Mouse (Mus musculus): ENCODE measurements around the gene Plekhg2. TPM values are rescaled to one million over a fixed set of nuclear protein-coding genes. Genes with fewer than 3 reads are reported as not detected.
A peak's percentile ranks its signal among the peaks of the same experiment; 100 is the strongest.

Plekhg2 gene
- total RNA-seq, 2 experiments from 2014 or later: 4.8 to 5.1 TPM

DNA sequence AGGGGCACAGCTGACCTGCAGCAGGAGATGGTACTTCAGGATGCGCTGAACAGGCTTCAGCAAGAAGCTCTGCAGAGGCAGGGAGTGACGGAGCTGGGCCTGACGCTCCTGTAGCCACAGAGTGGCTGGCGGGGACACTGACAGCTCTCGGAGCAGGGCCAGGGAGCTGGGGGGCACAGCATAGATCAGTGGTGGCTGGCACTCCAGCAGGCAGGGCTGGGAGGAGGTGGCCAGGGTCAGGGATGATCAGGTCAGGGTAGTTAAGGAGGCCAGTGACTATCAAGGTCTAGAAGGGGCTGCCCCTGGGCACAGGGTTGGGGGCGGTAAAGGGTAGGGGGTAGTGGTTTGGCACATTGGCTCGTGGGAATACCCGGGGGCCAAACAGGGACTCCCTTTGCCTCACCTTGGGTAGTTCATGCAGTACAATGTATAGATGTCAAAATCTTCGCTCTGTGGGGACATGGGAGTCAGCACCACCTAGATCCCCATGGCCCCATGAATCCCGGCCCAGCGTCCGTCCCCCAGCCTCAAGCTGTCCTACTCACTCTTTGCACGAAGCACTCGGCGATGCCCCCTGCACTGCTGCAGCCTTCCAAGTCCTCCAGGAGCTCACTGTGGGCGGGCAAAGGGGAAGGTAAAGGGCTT, 4.0 kb downstream of the Plekhg2 start:
- no peak for DNase-seq (ENCODE audit: low spot score in 2 of 2)

DNA sequence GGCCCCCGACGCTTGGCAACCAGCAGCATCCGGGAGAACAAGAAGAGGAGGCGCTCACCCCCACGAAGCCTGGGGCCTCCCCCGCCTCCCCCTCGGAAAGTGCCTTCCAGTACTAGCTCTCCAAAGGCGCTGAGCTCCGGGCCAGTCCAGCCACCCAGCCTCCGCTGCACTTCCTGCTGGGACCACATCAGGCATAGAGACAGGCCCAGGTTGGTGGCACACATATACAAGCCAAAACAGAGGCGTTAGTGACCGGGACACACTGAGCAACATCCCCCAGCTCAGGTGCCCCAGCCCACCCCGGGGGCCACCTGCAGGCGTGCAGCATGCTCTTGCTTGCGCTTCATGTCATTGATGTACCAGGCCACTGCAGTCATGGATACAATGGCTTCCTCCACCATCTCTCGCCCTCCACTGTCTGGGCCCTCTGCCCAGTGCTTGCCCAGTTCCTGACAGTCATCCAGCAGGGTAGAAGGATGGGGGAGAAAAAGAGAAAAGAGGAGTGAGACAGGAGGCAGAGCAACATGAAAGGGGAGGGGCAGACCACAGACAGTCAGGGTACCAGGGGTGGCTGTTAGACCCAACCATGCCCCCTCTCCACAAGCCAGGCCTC, 4.6 kb downstream of the Plekhg2 start:
- DNase-seq (ENCODE audit: low spot score in 2 of 2): no peak

DNA sequence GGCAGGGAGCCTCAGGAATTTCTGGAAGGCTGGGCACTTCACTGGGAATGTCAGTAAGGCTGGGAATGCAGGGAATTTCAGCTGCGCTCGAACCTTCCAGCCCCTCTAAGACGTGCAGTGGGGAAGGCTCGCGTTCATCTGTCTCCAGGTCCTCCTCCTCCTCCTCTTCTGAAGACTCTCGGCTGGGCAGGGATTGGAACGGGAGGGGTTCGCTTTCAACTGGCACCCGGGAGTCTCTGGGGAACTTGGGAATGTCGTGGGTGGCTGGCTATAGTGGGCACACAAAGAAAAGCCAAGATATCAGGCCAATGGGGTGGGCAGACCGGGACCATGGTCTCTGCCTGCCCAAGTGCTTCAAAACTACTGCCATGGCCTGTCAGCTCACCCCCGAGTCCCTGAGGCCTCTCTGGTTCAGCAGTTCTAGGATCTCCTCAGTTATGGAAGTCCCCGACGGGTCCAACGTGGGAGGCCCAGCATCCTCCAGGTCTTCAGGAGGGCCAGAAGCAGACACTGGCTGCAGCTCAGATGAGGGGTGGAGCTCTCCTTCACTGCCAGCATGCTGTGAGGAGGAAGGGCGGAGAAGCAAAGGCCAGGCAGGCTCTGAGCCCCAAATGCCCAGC, 9.8 kb downstream of the Plekhg2 start:
- no peak for DNase-seq (ENCODE audit: low spot score in 2 of 2)

DNA sequence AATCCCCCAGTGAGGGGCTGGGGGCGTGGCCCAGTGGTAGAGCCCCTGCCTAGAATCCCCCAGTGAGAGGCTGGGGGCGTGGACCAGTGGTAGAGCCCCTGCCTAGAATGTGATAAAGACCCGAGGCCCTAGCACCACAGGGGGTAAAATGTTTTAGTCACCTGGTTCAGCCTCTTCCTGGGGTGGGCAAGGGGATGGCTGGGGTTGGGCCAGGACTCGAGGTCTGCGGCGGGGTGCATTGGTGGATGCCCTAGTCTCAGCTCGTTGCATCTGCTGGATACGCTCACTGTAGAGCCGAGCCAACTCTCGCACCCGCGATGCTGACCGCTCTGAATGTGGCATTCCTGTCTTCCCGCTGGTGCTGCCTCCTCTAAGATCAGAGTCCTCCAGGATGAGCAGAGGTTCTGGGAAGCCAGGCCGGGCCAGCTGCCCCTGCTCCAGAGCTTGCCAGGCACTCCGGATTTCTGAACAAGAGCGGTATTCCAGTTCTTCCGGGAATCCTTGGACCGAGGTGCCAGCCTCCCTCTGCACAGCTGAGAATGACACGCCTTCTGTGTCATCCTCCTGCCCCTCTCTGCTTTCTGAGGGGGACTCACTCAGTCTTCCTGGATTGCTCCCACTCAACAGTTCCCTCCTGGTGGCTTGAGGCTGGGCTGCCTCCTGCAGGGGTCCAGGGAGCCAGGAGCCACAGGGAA, 10.6 kb downstream of the Plekhg2 start:
- no peak for DNase-seq (ENCODE audit: low spot score in 2 of 2)

DNA sequence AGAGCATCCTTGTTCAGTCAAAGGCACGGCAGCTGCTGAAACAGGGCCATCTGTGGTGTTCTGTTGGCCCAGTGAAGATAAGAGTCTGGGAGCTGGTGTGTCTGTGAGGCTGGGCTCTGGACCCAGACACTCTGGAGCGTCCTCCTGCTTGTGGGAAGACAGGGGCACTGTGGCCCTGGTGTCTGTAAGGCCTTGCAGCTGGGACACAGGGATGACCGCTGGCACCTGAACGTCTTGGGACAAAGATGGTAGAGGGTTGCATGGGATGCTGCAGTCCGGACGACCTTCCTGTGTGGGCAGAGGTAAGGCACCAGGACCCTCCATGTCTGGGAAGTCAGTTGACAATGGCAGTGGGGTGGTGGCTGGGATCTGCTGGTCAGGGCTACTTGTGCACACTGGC, 12.1 kb downstream of the Plekhg2 start:
- no peak for DNase-seq (ENCODE audit: low spot score in 2 of 2)

DNA sequence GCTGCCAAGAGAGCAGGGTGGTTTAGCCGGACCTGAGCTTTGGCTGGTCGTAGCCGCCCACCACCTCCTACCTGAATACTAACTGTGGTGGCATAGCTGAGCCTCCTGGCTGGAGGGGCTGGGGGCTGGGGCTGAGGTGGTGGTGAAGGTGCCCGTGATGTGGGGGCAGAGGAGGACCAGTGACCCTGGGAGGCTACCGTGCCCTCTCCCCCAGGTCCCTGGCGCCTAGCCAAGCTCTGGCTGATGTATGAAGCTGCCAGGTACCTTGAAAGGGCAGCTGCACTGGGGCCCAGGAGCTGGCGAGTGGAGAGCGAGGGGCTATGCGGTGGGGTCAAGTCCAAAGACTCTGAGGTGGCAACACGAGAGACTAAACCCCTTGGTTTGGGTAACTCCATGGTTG, 12.5 kb downstream of the Plekhg2 start:
- DNase-seq (ENCODE audit: low spot score in 2 of 2): no peak

DNA sequence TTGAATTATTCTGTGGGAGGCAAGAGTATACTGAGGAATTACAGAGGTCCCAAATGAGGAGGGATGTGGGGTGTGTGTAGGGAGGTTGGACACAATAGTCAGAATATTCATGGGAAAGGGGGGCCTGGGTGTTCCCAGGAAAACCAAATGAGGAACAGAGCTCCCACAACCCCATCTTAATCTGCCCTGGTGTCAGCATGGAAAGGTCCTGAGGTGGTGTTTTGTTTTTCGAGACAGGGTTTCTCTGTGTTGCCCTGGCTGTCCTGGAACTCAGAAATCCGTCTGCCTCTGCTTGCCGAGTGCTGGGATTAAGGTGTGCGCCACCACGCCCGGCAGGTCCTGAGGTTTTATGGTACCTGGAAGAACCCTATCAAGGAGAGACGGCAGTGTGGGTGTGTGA, 14.0 kb downstream of the Plekhg2 start:
- no peak for DNase-seq (ENCODE audit: low spot score in 2 of 2)

DNA sequence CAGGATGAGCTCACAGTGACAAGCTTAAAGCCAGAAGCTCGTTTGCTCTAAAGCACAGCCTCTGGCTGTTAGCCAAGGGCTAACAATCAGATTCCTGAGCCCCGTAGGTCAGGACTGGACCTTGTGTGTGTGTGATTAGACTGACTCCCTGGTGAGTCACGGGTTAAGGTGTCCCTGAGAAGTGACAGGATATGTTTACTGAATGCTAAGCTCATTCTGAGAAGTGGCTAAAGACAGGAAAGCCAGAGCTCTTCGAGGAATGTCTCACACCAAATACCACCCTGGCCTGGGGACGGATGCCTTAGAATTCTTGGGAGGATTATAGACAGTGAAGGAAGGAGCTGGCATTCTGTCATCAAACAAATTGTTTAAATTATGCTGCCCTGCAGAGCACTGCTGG, 14.4 kb downstream of the Plekhg2 start:
- DNase-seq (ENCODE audit: low spot score in 2 of 2): no peak

DNA sequence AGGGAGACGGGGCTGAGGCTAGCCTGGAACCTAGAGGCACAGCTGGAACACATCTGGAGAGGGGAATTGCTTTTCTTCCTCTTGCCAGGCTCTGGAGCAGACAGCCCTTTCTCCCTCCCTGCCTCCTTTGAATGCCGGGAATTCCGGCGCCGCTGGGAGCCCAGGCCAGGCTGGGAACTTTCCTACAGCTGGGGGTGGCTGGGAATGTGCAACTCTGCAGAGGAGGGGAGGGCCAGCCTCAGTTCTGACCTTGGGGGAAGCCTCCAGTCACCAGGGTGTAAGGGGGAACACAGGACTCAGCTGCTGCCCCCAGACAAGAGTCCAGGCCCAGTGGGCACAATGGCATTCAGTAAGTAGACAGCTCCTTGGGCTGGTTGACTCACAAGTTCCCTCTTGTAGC, 15.4 kb downstream of the Plekhg2 start:
- DNase-seq (ENCODE audit: low spot score in 2 of 2): no peak

DNA sequence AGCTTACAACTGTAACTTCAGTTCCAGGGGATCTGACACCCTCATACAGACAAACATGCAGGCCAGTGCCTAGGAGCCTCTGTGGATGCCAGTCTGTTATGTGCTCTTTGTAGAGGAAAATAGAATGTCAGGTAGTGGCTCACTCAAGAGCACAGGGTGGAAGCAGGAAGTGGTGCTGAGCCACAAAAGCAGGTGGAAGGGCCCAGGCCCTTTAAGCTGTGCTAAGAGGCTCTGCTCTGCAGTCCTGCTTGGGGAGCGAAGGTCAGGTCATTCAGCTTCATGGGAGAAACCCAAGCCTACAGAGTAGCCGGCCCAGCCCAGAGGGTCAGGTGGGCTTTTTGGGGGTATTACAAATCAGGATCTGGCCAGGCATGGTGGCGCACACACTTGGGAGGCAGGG, 17.2 kb downstream of the Plekhg2 start:
- DNase-seq (ENCODE audit: low spot score in 2 of 2): no peak

DNA sequence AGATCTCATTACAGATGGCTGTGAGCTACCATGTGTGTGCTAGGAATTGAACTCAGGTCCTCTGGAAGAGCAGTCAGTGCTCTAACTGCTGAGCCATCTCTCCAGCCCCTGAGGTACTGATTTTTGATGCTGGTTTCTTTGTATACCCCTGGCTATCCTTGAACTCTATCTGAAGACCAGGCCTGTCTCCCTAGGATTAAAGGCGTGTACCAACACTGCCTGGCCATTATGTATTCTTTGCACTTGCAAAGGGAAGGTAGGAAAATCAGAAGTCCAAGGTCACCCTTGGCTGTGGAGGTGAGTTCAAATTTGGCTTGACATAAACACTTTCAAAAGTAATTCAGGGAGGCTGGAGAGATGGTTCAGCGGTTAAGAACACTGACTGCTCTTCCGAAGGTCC, 17.8 kb downstream of the Plekhg2 start:
- no peak for DNase-seq (ENCODE audit: low spot score in 2 of 2)

DNA sequence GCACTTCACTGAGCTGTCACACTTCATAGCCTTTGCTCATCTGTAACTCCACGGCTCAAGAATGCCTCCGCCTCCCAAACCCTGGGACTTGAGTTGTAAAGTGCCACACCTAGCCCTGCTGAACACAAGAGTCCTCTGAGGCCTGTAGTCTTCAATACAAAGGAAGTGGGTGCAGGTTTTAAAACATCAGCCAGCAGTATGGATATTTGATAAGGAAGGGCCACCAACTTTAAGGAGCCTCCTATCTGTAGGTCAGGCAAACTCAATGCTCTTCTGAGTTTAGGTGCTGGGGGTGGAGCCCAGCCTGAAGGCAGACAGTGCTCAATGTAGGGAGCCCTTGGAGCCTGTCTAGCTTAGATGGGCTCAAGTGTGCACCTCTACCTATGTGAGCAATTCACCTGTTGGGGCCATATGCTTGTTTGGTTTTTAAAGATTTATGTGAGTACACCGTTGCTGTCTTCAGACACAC, 18.3 kb downstream of the Plekhg2 start:
- no peak for DNase-seq (ENCODE audit: low spot score in 2 of 2)

DNA sequence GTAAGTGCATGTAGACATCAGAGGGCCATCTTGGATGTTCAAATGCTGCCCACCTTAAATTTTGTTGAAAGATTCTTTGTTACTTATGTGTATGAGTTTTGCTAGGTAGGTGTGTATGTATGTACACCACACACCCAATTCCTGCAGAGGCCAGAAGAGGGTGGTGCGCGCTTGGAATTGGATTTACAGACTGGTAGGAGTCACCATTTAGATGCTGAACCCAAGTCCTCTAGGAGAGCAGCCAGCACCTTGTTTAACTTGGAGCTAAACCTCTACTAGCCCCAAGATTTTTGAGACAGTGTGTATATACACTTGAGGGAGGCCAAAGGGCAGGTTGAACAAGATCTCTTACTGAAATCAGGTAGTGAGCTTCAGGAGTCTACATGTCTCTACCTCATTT, 19.1 kb downstream of the Plekhg2 start:
- no peak for DNase-seq (ENCODE audit: low spot score in 2 of 2)

DNA sequence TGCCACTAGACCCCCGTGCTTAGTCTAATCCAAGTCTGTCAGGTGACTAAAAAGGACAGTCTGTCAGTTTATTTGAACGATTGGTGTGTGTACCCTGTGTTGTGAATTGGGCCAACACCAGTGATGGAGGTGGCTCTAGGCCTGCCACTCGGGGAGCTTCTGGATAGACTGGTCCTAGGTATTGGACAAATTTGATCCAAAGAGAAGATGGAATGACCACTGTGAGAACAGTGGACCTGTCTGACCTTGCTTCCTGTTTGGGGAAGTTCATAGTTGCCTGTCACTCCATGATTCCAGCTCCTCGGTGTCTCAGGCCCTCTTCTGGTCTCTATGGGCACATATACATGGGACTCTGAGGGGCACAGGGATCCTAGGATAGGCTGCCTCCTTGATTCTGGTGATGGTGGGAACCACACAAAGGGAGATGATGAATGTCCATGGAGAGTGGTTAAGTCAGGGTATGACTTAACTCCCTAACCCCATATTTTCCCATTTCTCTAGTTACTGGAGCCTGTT, 20.7 kb downstream of the Plekhg2 start:
- no peak for DNase-seq (ENCODE audit: low spot score in 2 of 2)

DNA sequence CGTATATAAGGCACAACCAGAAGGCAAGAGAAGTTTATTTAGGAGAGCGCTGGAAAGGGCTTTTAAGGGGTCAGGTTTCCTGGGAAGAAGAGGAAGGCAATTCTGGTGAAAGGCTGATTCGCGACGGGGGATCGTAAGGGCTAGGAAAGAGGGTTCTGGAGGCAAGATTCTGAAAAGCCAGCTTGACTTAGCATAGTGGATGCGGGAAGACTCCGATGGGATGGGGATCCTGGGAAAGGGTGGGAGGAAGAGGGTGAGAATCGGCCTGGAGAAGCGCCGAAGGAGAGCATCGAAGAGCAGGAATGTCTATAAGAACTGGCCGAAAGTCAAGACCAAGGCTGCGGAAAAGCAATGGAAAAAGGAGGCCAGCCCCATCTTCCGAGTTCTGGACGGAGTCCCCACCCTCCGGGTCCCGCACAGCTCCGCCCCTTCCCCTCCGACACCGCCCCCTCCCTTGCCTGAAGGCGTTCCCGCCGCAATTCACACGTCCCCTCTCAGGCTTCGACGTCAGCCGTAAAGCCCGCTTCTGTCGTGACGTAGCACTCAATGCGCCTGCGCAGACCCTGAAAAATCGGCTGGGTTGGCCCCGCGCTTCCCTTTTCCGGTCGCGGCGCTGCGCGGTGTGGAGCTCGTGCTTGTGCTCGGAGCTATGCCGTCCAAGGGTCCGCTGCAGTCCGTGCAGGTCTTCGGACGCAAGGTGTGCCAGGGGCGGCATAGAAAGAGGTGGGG, 22.1 kb downstream of the Plekhg2 start, which contains the start of gene Rps16:
Gene Rps16, plus strand, starts transcription at position 498 of the 729 bp plus-strand sequence.
- DNase-seq (ENCODE audit: low spot score in 2 of 2): peak; percentile 98

DNA sequence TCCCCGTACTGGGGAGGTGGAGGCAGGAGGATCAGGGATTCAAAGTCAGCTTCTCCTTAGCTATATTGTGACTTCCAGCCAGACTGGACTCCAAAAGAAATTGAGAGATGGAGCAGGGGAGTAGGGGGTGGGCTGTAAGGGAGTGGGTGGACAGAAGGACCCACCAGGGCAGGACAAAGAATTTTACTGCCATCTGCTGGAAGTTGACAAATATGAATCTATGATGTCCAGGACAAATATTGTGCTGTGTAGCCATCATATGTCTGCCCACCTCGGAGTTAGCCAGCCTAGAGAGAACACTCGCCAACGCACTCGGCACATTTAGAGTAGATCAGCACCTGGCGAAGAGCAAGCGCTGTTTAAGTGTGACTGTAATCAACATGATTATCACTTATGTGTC, 23.8 kb downstream of the Plekhg2 start:
- DNase-seq (ENCODE audit: low spot score in 2 of 2): no peak

DNA sequence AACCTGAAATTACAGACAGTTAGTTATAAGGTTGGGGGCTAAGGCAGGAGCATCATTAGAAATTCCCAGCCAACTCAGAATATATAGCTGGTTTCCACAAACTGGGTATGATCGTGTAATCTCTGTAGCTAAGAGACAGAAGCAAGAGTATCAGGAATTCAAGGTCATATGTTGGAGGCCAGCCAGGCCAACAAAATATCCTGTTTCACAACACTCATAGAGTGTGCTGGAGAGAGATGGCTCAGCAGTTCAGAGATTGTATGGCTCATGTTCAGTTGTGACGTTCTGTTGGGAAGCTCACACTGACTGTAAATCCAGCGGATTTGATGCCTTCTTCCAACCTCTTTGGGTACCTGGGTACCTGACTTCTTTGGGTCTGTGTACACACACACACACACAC, 24.7 kb downstream of the Plekhg2 start:
- DNase-seq (ENCODE audit: low spot score in 2 of 2): no peak

DNA sequence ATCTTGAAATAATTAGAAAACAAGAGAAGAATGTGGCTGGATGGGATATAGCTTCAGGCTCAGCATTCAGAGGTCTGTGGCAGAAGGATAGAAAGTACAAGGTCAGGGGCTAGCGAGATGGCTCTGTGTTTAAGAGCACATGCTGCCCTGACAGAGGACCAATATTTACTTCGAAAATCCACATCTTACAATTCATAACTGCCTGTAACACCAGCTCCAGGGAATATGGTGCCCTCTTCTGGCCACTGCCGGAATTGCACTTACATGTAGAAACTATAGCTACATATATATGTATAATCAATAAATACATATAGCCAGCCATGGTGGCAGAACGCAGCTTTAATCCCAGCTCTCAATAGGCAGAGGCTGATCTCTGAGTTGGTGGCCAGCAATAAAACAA, 27.8 kb downstream of the Plekhg2 start:
- peak in 1 of 2 experiments; percentile 73 for DNase-seq (ENCODE audit: low spot score in 2 of 2)

DNA sequence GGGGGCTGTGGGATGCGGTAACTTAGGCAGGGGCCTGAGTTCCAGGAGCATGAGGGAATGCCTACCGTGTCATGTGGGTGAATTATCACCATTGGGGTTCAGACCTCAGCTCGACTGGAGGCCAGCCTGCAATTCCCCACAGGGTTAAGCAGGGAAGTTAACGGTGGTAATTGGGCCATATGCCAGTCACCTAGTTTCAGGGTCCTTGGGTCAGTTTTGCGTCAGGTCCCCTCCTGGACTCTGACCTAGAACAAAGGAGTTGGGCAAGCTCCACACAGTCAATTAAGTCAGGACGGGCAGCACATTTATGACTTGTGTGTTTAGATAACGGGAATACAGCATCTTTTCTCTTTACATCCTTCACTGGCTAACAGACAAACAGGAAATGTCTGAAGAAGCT, 31.0 kb downstream of the Plekhg2 start:
- no peak for DNase-seq (ENCODE audit: low spot score in 2 of 2)

DNA sequence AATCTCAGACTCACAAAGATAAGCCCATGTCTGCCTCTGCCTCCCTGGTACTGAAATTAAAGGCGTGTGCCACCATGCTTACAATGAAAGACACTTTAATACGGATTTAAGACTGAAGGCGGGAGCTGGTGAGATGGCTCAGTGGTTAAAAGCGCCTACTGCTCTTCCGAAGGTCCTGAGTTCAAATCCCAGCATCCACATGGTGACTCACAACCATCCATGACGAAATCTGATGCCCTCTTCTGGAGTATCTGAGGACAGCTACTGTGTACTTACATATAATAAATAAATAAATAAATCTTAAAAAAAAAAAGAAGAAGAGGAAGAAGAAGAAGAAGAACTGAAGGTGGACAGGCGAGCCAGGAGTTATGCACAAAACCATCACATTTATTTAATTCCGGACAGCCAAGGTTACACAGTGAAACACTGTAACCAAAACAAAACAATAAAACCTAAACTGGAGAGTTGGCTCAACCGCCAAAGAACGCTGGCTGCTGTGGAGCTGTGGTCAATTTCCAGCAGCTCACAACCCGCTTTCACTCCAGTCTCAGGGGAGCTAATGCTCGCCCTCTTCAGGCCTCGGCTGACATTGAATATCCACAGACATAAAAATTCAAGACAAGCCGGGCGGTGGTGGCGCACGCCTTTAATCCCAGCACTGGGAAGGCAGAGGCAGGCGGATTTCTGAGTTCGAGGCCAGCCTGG, 33.0 kb downstream of the Plekhg2 start:
- peak in 1 of 2 experiments; percentile 37 for DNase-seq (ENCODE audit: low spot score in 2 of 2)

Data from layer of hippocampus, adult 18-20 months (tissue).